Mouse (Mus musculus) adrenal gland, postnatal 14 days (tissue): Measurements from ENCODE around the gene Rab14. TPM values are rescaled to one million over a fixed set of nuclear protein-coding genes. Genes with fewer than 3 reads are reported as not detected.
A peak's percentile ranks its signal among the peaks of the same experiment; 100 is the strongest.

Source experiments
- DNase-seq: peaks from one replicate; pipeline ENCODE4 v3.0.0; 2021; ENCODE audit warnings: mixed read lengths
- total RNA-seq: library from RNA; stranded (reverse); gene quantifications from 2 replicates; pipeline ENCODE4 v1.2.3, GENCODE M21; 2021

Gene Rab14
- total RNA-seq, 1 experiment from 2014 or later, result 199 TPM

GRCm38 (mm10) chr2:35153844-35154554 is 46.9 kb downstream of the Rab14 start:
- no peak for DNase-seq

GRCm38 (mm10) chr2:35153179-35153578 is 47.7 kb downstream of the Rab14 start:
- no peak for DNase-seq

- DNase-seq, result no peak
These were observed 49.5 kb downstream of the Rab14 start for GRCm38 (mm10) chr2:35151303-35151882.

- DNase-seq, result no peak
These were observed 52.1 kb downstream of the Rab14 start for GRCm38 (mm10) chr2:35148806-35149205.

- no peak for DNase-seq
These were observed 59.2 kb downstream of the Rab14 start for GRCm38 (mm10) chr2:35141673-35142072.

- no peak for DNase-seq
These were observed 62.3 kb downstream of the Rab14 start for GRCm38 (mm10) chr2:35138576-35138975.

GRCm38 (mm10) chr2:35133891-35134290 is 67.0 kb downstream of the Rab14 start:
- no peak for DNase-seq

GRCm38 (mm10) chr2:35132662-35133055 is 68.3 kb downstream of the Rab14 start:
- DNase-seq, result no peak

GRCm38 (mm10) chr2:35131991-35132661 is 68.8 kb downstream of the Rab14 start:
- DNase-seq, result peak; percentile 97

GRCm38 (mm10) chr2:35131491-35131890 is 69.4 kb downstream of the Rab14 start:
- DNase-seq, result no peak

Other genes with a start within 250 kb of the Rab14 start
- 4.2 and 7.1 TPM in 2 replicates for gene Traf1, start 239.3 kb downstream of the Rab14 start, total RNA-seq
- gene Hc, start 139.7 kb downstream of the Rab14 start, total RNA-seq, result 4.0 and 46.1 TPM in 2 replicates
- 2.4 and 37.8 TPM in 2 replicates for gene AI182371, start 99.6 kb downstream of the Rab14 start, total RNA-seq
- 17.1 and 22.0 TPM in 2 replicates for gene Cntrl, start 91.6 kb downstream of the Rab14 start, total RNA-seq
- gene Gsn, start 55.3 kb upstream of the Rab14 start, total RNA-seq, result 179 and 208 TPM in 2 replicates
- gene Stom, start 135.9 kb upstream of the Rab14 start, total RNA-seq, result 76.9 and 78.7 TPM in 2 replicates
- not detected in 2 replicates for gene 4930568D16Rik, start 166.6 kb upstream of the Rab14 start, total RNA-seq
- gene 4930402F06Rik, start 196.1 kb upstream of the Rab14 start, total RNA-seq, result not detected in 2 replicates